Mouse (Mus musculus): ENCODE results near the gene Mctp1. TPM values are rescaled to one million over a fixed set of nuclear protein-coding genes. Genes with fewer than 3 reads are reported as not detected.
A peak's percentile ranks its signal among the peaks of the same experiment; 100 is the strongest.

Mctp1 gene
- polyA plus RNA-seq, 1 experiment from 2014 or later = 0.33 TPM

GRCm38 (mm10) chr13:77045375-77045774 lies 661.0 kb downstream of the Mctp1 start:
- Histone ChIP-seq H3K4me2 (ENCODE audit: low read length) (no peak overlapping the region), H3K27me3 (ENCODE audit: insufficient read depth, low read length) (no peaks in the 10 kb centered on the region), H3K4me3 (replicated peaks; ENCODE audit: low read depth, low read length) (no peak overlapping the region), H3K36me3 (ENCODE audit: insufficient read depth, low read length) (no peaks in the 10 kb centered on the region), H3K4me1 (replicated peaks; ENCODE audit: insufficient read depth, low read length) (no peaks in the 10 kb centered on the region), H3K9me3 (replicated peaks; ENCODE audit: low read length) (no peaks in the 10 kb centered on the region), H3K9ac (ENCODE audit: low read depth, low read length) (no peak overlapping the region), H3K27ac (no peak overlapping the region)
- ATAC-seq (replicated peaks; ENCODE audit: low FRiP score, low read depth) (no peak), DNase-seq (ENCODE audit: low spot score) (peak; percentile 52)
- peak; percentile 56 for TF ChIP-seq CTCF (IDR thresholded peaks at IDR 0.05; ENCODE audit: low read depth)
- WGBS = 88% methylated on average over 1 of the region's 1 CpGs

GRCm38 (mm10) chr13:77046416-77046815 lies 662.1 kb downstream of the Mctp1 start:
- DNase-seq (ENCODE audit: low spot score) = no peak
- WGBS = 79% methylated on average over 10 of the region's 10 CpGs

GRCm38 (mm10) chr13:77047179-77047931 lies 663.0 kb downstream of the Mctp1 start:
- H3K4me2 ChIP-seq (ENCODE audit: low read length) = no peak overlapping the region
- peak; percentile 12 for DNase-seq (ENCODE audit: low spot score)
- ATAC-seq (replicated peaks; ENCODE audit: low FRiP score, low read depth) = no peak
- no peak overlapping the region for H3K9ac ChIP-seq (ENCODE audit: low read depth, low read length)
- no peaks in the 10 kb centered on the region for H3K4me1 ChIP-seq (replicated peaks; ENCODE audit: insufficient read depth, low read length)
- H3K36me3 ChIP-seq (ENCODE audit: insufficient read depth, low read length) = no peaks in the 10 kb centered on the region
- no peaks in the 10 kb centered on the region for H3K9me3 ChIP-seq (replicated peaks; ENCODE audit: low read length)
- WGBS = 67% methylated on average over 6 of the region's 6 CpGs
- H3K4me3 ChIP-seq (replicated peaks; ENCODE audit: low read depth, low read length) = no peak overlapping the region
- no peak for TF ChIP-seq CTCF (IDR thresholded peaks at IDR 0.05; ENCODE audit: low read depth)
- no peaks in the 10 kb centered on the region for H3K27me3 ChIP-seq (ENCODE audit: insufficient read depth, low read length)
- H3K27ac ChIP-seq = no peak overlapping the region

More at GRCm38 (mm10) chr13:77046416-77046815, 662.1 kb downstream of the Mctp1 start:
- Histone ChIP-seq H3K4me2 (ENCODE audit: low read length) (no peak overlapping the region), H3K4me1 (replicated peaks; ENCODE audit: insufficient read depth, low read length) (no peaks in the 10 kb centered on the region), H3K27me3 (ENCODE audit: insufficient read depth, low read length) (no peaks in the 10 kb centered on the region), H3K27ac (no peak overlapping the region), H3K4me3 (replicated peaks; ENCODE audit: low read depth, low read length) (no peak overlapping the region), H3K36me3 (ENCODE audit: insufficient read depth, low read length) (no peaks in the 10 kb centered on the region), H3K9me3 (replicated peaks; ENCODE audit: low read length) (no peaks in the 10 kb centered on the region), H3K9ac (ENCODE audit: low read depth, low read length) (no peak overlapping the region)
- ATAC-seq (replicated peaks; ENCODE audit: low FRiP score, low read depth) = no peak
- no peak for TF ChIP-seq CTCF (IDR thresholded peaks at IDR 0.05; ENCODE audit: low read depth)

GRCm38 (mm10) chr13:77048461-77048860 lies 664.1 kb downstream of the Mctp1 start:
- Histone ChIP-seq H3K4me3 (replicated peaks; ENCODE audit: low read depth, low read length) (no peak overlapping the region), H3K27me3 (ENCODE audit: insufficient read depth, low read length) (no peaks in the 10 kb centered on the region), H3K9ac (ENCODE audit: low read depth, low read length) (no peak overlapping the region), H3K27ac (no peak overlapping the region), H3K36me3 (ENCODE audit: insufficient read depth, low read length) (no peaks in the 10 kb centered on the region), H3K4me2 (ENCODE audit: low read length) (no peak overlapping the region), H3K4me1 (replicated peaks; ENCODE audit: insufficient read depth, low read length) (no peaks in the 10 kb centered on the region), H3K9me3 (replicated peaks; ENCODE audit: low read length) (no peaks in the 10 kb centered on the region)
- no peak for TF ChIP-seq CTCF (IDR thresholded peaks at IDR 0.05; ENCODE audit: low read depth)
- no peak for DNase-seq (ENCODE audit: low spot score)
- no peak for ATAC-seq (replicated peaks; ENCODE audit: low FRiP score, low read depth)
- WGBS = 96% methylated on average over 1 of the region's 1 CpGs

- TF ChIP-seq CTCF (IDR thresholded peaks at IDR 0.05; ENCODE audit: low read depth) = no peak
- Histone ChIP-seq H3K9me3 (replicated peaks; ENCODE audit: low read length) (no peaks in the 10 kb centered on the region), H3K27ac (no peak overlapping the region), H3K4me3 (replicated peaks; ENCODE audit: low read depth, low read length) (no peak overlapping the region), H3K4me2 (ENCODE audit: low read length) (no peak overlapping the region), H3K4me1 (replicated peaks; ENCODE audit: insufficient read depth, low read length) (no peaks in the 10 kb centered on the region), H3K36me3 (ENCODE audit: insufficient read depth, low read length) (no peaks in the 10 kb centered on the region), H3K9ac (ENCODE audit: low read depth, low read length) (no peak overlapping the region), H3K27me3 (ENCODE audit: insufficient read depth, low read length) (no peaks in the 10 kb centered on the region)
- ATAC-seq (replicated peaks; ENCODE audit: low FRiP score, low read depth) = no peak
- no peak for DNase-seq (ENCODE audit: low spot score)
- 77% methylated on average over 3 of the region's 3 CpGs for WGBS
These were observed 665.4 kb downstream of the Mctp1 start for GRCm38 (mm10) chr13:77049736-77050135.

GRCm38 (mm10) chr13:77063221-77063620 lies 678.9 kb downstream of the Mctp1 start:
- WGBS = 81% methylated on average over 1 of the region's 1 CpGs
- no peak overlapping the region for H3K4me3 ChIP-seq (replicated peaks; ENCODE audit: low read depth, low read length)
- peak; percentile 16 for DNase-seq (ENCODE audit: low spot score)
- no peaks in the 10 kb centered on the region for H3K36me3 ChIP-seq (ENCODE audit: insufficient read depth, low read length)
- H3K4me2 ChIP-seq (ENCODE audit: low read length) = no peak overlapping the region
- ATAC-seq (replicated peaks; ENCODE audit: low FRiP score, low read depth) = no peak
- H3K27ac ChIP-seq = no peak overlapping the region
- H3K9me3 ChIP-seq (replicated peaks; ENCODE audit: low read length) = no peaks in the 10 kb centered on the region
- H3K27me3 ChIP-seq (ENCODE audit: insufficient read depth, low read length) = no peaks in the 10 kb centered on the region
- H3K9ac ChIP-seq (ENCODE audit: low read depth, low read length) = no peak overlapping the region
- no peaks in the 10 kb centered on the region for H3K4me1 ChIP-seq (replicated peaks; ENCODE audit: insufficient read depth, low read length)
- TF ChIP-seq CTCF (IDR thresholded peaks at IDR 0.05; ENCODE audit: low read depth) = no peak
